Mouse (Mus musculus) cerebellum, postnatal 25 days (tissue): ENCODE measurements around the gene March10.

Experiments used
- DNase-seq, 2 experiments: peaks; one replicate each; pipeline ENCODE4 v3.0.0; 2021; ENCODE audit warnings: mixed read lengths in 2 of 2

Gene March10

DNA sequence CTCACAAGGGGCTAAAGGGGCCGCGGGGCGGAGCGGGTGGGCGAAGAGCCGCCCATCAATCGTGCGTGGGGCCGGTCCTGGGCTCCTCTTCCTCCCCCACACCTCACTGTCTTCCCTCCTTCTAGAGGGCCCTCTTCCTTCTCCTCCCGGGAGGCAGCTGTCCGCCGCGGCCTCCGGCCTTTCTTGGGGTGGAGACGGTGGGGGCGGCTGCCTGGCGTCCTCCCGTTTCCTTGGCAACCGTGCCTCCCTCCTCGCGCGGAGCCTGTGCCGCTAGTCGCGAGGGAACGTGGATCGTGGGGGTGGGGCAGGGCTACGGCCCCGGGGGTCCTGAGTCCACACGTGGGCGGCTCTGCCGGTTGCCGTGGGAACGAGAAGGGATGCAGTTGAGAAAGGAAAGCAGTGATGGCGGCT lies at the start of gene March10:
TSS of gene March10 (minus strand) at position 239 of the 411 bp plus-strand sequence.
- peak; percentile 63 to 76 for DNase-seq

DNA sequence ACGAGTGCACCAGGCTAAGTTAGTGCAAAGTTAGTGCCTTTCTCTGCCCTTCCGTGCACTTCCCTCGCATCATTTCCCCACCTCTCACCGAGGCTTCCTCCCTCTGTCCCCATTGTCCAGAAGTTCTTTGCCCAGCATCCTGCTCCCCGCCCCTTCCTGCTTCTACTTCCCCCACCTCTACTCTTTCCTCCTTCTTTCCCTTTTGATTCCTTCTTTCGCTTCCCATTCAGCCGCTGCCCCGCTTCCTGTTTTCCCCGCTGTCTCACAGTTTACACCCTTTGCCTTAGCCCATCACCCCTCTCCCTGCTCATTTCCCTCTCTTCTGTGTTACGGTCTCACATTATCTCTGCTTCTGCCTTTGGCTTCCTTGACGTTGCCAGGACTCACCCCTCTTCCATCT lies 49.8 kb upstream of the March10 start:
- no peak for DNase-seq

DNA sequence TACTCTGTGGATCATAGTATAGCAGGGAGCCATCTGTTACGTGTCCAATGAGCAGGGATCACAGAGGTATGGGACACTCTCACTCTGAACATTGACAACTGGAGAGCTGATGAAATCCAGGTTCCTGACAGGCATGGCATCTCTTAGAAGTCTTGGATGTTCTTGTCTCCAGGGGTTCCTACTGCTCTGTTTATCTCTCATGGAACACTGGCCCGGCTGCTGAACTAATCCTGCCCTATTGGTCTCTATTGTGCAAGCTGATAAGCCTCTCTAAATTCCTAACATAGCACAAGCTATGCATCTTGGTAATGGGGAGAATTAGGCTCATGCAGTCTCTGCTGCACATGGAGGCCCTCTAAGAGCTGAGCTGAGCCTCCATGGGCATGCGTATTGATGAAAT lies 48.5 kb upstream of the March10 start:
- DNase-seq = no peak

DNA sequence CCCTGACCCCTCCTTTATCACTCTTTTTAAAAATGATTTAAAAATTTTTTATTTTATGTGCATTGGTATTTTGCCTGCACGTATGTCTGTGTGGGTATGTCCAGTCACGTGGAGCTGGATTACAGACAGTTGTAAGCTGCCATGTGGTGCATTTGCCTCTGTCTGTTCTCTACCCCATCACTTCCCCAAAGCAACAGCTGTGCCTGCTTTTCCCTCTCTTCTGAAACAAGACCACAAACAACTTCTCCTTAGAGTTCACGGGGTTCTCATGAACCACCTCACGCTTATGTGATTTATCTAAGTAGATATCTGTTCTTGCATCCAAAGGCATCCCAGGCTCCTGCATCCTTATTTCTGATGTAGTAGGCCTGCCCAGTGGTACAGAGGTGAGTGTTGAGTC lies 45.8 kb upstream of the March10 start:
- DNase-seq = no peak

DNA sequence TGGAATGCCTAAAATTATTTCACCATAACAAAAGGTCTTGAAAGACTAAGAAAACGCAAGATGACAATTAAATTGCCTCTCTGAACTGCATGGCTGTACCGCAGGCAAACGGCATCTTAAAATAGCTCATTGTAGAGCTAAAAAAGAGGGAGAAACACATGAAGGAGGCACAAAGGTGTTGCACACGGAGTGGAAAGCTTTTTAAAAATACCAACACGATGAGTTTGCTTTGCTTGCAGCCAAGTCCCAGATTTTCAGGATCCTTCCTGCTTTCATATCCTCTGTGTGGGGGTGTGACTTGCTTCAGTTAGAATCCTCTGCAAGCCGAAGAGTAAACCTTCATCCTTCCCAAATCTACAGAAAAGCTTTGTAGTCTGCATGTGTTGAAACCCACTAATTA lies 41.0 kb upstream of the March10 start:
- no peak for DNase-seq

DNA sequence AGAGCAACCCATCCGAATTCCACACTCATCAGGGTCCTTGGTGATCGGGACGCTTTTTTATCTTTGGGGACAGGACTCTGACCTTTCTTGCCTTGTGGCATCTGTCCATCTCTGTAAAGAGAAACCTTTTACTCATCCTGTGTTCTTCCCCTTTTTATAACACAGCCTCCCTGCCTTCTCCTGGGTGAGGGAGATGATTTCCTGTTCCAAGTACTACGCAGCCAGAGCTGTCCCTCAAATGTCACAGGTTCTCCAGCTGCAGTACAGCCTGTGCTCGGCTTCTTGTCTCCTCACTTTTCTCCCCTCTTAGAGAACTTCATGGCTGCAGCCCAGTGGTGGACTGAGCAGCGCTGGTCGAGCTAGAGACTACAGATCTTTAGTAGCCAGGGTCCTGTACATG lies 40.1 kb upstream of the March10 start:
- DNase-seq = no peak

DNA sequence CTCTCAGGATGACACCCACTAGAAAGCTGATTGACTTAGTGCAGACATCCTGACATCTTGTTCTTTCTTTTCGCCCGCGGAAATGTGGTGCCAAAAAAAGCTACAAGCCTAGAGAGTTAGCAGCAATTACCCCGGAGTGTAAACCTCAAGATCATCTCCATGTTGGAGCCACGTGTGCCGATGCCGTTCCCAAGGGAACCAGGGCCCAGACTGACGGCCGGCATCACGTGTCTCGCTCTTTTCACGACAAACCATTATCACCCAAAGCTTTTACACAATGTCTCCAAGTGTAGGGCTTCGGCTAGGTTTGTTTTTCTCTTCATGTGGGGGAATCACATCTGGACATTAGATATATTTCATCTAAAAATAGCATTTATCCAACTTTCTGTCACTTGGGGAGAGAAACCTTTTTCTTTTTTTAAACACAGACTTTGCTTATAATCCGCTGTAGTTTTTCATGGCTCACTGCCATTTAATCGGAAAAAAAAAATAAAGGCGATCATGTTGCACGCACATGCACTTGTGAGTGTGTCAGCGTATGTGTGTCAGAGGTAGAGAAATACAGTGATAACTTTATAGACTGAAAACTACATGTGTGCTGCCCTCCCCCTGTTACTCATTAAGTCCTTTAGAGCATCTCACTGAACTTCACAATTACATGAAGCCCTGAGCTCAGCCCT lies 39.2 kb upstream of the March10 start:
- no peak for DNase-seq

DNA sequence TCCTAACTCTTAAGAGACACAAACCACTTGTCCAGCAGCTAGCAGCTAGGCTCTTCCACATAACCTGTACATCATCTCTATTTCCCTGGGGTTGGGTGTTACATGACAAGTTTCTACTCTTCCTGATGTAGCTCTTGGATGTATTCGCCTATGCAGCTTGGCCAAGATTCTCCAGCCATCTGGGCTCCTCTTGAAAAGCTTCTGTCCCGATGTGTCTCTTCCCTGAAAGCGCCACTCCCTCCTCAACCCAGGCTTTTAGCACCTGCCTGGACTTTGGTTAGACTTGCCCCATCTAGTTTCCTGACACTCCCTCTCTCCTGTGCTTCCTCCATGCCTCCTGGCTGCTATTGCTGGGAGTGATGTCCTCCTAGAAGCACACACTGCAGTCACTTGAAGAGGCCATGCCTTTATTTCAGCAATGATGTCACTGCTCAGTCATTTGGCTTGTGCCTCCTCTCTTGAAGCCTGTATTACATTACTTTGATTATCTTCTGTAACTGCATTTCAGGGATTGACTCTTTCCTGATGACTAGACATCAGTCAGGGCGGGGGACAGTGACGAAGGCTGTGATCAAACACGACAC lies 38.3 kb upstream of the March10 start:
- DNase-seq = no peak

DNA sequence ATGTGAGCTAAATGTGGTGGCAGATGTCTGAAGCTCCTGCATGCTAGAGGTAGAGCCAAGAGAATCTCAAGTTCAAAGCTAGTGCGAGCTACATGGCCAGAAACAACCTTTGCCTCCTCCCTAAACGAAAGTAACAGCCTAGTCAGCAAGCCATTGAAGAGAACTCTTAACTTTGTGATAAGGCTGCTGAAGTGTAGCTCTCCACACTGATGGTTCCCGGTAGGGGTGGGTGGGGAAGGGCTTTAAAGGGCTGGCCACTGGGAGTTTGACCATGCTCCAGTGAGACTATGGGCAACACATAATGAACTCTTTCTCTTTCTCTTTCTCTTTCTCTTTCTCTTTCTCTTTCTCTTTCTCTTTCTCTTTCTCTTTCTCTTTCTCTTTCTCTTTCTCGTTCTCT lies 35.9 kb upstream of the March10 start:
- DNase-seq = no peak

DNA sequence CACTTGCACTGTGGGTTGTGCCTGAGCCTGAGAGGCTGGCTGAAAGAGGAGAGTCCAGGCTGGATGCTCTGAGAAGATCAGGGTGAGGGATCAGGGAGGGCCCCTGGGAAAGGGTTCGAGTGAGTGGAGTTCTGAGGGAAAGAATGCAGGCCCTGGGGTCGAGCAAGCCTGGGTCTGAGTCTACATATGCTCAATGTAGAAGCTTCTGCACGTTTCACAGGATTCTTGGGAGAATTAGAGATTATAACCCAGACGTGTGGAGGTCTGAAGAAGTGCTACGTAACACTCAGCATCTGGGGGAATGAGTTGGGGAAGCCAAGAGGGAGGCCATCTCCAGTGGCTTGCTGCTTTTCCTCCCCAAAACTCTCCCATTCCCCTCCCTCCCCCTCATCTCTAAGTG lies 34.4 kb upstream of the March10 start:
- DNase-seq = no peak

DNA sequence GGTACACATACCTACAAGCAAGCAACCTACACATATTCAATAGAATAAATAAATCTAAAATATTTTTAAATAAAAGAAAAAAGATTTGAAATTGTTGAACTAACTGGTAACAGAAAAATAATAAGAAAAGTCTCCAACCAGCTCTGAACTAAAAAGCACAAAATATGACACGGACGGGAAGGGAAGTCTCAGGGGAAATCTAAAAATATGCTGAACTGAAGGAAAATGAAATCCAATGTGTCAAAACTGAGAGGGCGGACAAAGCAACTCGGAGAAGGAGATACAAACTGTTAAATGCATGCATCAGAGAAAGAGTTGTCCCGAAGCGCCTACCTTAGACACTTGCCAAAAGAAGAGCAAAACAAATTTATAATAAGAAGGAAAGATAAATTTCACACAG lies 28.9 kb upstream of the March10 start:
- DNase-seq = no peak

DNA sequence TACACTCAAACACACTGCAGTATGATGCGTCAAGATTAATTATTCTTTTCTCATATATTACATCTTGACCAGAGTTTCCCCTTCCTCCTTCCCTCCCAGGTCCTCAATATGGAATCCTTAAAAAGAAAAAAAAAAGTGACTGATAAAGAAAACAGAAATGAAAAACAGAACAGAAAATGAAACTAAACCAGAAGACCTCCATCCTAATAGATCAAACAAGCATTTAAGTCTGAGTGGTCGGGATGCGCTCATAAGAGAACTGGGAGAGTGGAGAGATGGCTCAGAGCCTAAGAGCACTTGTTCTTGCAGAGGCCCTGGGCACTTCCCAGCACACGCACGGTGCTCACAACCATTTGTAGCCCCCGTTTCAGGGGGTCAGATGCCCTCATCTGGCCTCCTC lies 28.5 kb upstream of the March10 start:
- no peak for DNase-seq

DNA sequence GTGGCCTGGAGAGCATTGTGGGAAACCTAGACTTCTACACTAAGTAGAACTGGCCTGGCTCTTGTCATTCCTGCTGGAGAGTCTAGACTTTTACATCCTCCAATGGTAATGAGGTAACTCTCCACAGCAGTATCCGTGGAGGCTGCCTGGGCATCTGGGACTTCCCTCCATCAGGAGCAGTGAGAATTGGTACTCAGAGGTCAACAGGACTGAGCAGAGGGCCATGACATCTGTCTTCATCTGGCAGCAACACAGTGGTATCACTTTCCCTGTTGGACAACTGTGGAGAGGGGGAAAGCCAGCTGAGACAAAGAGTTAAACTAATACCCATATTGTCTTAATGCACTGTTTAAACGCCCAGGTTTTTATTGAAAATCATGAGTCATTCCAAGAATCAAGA lies 26.2 kb upstream of the March10 start:
- DNase-seq = no peak

DNA sequence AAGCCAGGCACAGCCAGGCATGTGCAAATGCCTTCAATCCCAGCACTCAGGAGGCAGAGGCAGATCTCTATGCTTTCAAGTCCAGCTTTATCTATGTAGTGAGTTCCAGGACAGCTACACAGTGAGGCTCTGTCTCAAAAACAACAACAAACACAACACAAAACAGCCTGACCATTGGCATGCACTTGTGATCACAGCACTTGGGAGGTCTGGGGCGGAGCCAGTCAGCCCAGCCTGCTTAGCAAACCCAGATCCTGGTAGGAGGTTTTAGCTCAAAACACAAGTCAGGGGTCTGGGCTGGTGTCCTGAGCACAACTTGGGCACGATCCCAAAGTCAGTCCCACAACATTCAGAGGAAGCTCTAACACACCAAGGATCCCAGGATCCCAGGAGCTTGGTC lies 18.2 kb upstream of the March10 start:
- DNase-seq = no peak

DNA sequence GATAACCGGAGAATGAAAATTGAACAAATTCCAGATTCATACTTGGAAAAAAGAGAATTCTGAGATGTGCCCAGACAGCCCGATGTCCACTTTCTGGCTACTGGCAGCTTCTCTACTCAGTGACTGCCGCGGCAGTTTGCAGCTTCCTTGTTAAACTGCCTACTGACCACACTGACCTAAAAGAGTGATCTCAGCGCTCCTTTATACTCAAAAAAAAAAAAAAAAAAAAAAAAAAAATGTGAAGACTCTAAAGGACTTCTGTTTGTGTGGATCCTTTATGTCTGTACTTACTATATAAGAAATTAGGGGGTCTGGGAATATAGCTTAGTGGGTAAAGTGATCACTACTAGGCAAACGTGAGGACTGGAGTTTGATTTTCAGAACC lies 17.8 kb upstream of the March10 start:
- no peak for DNase-seq

DNA sequence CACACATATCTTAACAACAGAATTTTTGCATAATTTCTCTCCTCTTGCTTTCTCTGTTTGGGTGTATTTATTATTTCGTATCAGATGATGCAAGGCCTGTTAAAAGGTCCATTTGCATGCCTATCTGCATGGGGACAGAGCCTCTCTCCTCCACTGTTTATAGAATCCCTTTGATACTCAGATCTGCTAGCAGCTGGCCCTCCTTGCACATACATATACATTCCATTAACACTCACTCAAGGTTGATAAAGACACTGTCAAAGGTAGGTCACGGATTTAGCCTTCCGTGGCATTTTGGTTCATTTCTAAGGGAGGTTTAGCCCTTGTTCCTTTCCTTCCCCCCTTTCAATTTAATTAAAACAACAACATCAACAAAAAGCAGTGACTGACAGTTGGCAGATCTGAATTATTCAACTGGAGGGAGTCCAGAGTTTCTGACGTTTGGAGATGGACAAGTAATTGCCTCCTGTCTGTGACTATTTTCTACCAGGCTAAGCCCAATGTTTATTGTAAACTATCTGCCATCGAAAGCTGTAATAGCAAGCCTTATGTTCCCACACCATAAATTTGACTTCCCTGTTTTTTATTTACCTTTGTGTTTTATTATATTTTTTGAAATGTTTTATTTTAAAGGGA lies 17.3 kb upstream of the March10 start:
- DNase-seq = no peak

DNA sequence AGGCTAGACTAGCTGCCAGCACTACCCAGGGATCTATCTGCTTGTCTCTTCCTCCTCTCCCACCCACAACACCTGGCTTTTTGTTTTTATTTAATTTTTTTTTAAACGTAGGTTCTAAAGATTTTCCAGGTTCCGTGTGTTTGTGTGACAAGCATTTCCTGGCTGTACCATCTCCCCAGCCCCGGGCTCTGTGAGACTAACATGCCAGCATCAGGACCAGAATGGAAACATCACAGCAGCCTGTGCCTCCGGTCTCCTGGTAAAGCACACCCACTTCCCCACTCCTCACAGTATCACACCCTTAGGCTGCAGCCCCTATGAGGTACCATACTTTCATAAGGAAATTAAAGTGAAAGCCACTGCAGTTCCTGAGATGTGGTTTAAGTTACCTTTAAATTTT lies 16.1 kb upstream of the March10 start:
- DNase-seq = no peak

DNA sequence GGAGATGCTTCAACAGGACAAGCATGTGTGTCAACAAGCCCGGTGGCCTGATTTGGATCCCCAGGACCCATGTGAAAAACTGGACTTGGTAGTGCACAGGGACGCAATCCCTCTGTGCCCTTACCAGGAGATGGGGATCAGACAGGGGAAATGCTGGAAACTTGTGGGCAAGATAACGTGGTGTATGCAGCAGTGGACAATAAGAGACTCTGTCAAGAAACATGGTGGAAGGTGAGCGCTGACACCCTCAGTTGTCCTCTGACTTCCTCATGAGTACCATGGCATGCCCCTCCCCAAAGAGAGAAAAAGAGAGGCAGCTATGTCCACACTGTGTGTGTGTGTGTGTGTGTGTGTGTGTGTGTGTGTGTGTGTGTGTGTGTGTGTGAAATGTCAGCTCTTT lies 14.4 kb upstream of the March10 start:
- no peak for DNase-seq

DNA sequence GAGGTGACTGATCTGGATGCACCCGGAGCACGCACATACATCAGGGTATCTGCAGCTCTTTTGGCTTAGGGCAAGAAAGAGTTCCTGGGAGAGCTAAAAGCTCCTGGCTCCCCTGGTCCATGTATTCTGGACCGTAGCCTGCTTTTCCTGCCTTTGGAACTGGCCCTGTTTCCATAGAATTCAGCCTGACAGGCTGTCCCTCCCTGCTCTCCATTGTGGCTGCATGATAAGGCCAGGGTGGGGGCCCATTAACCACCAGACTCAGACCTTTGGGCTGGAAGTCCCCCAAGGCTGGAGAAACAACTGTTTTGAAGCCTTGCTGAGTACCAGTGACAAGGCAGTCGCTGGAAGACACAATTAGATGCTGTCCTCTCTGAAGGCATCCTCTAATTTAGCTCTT lies 13.0 kb upstream of the March10 start:
- DNase-seq = no peak

DNA sequence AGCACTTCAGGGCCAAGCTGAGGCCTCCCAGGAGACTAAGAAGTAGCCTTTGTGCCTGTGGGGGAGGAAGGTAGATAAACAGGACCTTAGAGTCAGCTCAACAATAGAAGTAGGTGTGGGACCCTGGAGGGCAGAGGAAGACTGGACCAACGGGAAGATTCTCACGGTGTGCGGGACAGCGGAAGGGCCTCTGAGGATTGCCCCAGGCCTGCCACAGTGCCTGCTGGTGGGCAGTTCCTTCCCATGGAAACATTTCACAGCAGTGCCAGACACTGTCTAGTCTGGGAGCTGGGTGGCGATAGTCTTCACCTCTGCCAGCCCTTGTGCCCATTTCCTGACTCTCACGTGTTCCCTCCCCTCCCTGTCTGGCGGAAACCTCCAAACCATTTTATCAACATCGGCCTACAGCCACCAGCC lies 12.6 kb upstream of the March10 start:
- no peak for DNase-seq

DNA sequence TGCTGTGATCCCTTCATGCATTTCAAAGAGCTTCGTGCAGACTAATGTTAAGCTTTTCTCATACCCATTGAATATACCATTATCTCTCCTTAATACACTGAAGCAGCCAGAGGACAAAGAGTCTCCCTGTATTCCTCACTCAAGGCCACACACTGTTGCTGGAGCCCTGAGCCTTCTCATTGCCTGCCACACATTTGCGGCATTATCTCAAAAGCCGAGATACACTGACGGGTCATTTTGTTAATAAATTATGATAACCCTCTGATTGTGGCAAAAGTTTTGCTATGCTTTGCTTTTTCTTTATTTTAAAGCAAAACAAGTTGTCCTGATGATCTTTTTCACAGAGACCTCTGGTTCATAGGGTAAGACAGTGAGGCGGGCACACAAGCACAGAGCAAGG lies 11.9 kb upstream of the March10 start:
- DNase-seq = no peak

DNA sequence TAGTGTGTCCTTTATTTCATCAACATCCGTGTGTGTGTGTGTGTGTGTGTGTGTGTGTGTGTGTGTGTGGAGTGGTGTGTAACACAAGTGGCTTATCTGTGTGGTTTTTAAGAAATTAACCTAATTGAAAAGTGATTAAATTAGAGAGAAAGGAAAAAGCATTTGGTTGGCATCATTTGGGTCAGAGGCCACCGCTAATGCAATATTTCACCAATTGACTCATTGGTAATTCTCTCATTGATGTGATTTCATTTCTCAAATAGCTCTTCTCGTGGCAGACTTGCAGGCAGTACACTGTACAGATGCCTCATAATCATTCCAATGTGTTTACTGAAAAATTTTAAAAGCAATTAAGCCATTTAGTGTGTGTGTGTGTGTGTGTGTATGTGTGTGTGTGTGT lies 11.3 kb upstream of the March10 start:
- DNase-seq = no peak

DNA sequence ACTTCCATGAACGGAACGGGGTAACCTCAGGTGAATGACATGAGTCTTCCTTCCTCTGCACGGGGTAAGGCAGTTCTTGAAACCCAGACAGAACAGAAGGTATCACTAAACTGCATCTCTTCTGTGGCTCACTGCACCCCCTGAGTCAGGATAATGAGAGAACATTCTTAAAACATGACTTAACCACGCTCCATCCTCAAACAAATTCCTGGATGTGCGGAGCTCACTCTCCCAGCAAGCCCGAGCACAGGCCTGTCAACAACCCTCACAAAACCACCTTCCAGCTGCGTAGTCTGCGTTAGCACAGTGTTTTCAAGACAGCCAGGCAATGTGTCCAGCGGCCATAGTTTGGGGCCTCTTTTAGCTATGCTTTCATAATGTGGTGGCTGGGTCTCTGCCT lies 10.7 kb upstream of the March10 start:
- no peak for DNase-seq

DNA sequence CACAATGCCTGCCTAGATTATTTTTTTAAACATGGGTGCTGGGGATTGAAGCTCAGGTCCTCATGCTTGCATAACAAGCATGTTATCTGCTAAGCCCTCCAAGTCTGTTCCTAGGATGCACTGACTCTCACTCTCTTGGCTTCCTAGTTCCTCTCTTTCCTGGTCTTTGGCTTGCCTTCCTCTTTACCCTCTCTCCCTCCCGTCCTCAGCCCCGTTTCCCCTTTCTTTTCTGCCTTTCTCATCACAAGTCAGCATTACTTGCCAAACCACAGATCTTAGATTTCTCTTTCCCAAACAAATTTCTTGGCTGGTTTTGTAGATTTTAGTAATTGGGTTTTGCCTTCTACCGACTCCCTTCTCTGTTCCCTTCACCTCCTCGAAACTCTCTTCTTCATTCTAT lies 10.2 kb upstream of the March10 start:
- DNase-seq = no peak

DNA sequence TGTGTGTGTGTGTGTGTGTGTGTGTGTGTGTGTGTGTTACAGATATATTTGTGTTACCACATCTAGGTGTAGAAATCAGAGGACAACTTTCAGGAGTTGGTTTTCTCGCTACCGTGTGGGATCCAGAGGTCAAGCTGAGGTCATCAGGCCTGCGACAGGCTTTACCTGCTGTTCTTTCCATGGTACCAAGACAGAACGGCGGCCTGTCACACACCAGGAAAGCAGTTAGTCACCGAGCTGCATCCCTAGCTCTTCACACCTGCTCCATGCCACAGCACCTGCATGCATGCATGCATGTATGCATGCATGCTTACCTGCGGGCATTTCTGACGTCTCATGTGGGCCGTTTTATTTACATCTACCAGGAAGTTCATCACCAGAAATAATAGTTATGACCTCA lies 9.0 kb upstream of the March10 start:
- no peak for DNase-seq
